8 mouse cellular contexts compared by ENCODE assay signal in the genomic region with DNA sequence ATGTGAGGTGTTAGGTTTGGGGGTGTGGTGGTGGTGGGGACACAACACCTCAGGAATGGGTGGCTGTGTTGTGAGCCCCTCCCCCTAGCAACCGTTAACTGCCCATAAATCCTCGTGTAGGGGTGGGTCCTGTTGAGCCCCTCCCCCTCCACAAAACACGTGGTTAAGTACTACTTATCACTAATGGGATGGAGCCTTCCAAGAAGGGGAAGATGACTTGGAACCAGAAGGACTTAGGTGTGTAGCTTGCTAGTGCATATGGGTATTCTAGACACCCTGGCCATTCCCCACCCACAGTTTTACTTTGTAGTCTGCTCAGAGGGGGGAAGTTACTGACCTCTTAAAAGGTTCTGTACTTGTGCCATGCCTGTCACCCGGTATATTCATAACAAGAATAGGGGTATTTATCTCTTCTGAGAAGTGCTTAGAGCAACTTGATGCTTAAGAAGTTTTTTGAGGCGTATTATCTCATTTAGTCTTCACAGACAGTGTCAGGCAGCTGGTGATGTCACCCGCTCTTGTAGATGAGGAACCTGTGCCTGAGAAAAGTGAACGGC. TPM values are rescaled to one million over a fixed set of nuclear protein-coding genes. Genes with fewer than 3 reads are reported as not detected.
DNase-seq lines count a peak whose midpoint lies in the region; ATAC-seq and TF ChIP-seq lines count a peak whose summit lies in the region.

No protein-coding gene starts in this region.

- intact Hi-C loops in left cerebral cortex, postnatal 25 days (cut with DNase I): loop anchor here (5.0 to 10.0 kb wide), 2 partner anchors 55 to 292 kb away; a partner anchor contains a TSS

- no peak overlapping the region for H3K9ac ChIP-seq in neural tube, embryonic 11.5 days (ENCODE audit: low read length)
- H3K9ac ChIP-seq in hindbrain, embryonic 14.5 days: peak overlapping the region; percentile 99
- H3K9ac ChIP-seq in liver, embryonic 14.5 days (replicated peaks): no peak overlapping the region
- peak overlapping the region; percentile 93 for H3K9ac ChIP-seq in neural tube, embryonic 12.5 days

- 0 out of 2 replicates have a peak, but pooled peaks have one; percentile 28 for TF ChIP-seq EP300 in liver, embryonic 14.5 days (IDR thresholded peaks at IDR 0.05; ENCODE audit: low read depth)

- peak overlapping the region; percentile 71 for H3K4me2 ChIP-seq in neural tube, embryonic 11.5 days (ENCODE audit: low read depth)
- peak overlapping the region; percentile 87 for H3K4me2 ChIP-seq in hindbrain, embryonic 14.5 days (replicated peaks)
- peak overlapping the region; percentile 82 for H3K4me2 ChIP-seq in liver, embryonic 14.5 days (ENCODE audit: low read depth)
- peak overlapping the region; percentile 74 for H3K4me2 ChIP-seq in neural tube, embryonic 12.5 days (replicated peaks)

- H3K27me3 ChIP-seq in neural tube, embryonic 11.5 days (ENCODE audit: control insufficient read depth, insufficient read depth, low read length): no peaks in the 10 kb centered on the region
- no peaks in the 10 kb centered on the region for H3K27me3 ChIP-seq in hindbrain, embryonic 14.5 days (ENCODE audit: control insufficient read depth, insufficient read depth, low read length)
- H3K27me3 ChIP-seq in liver, embryonic 14.5 days (ENCODE audit: control insufficient read depth, insufficient read depth, low read length): no peaks in the 10 kb centered on the region
- no peaks in the 10 kb centered on the region for H3K27me3 ChIP-seq in neural tube, embryonic 12.5 days (replicated peaks)

- no peaks in the 10 kb centered on the region for H3K9me3 ChIP-seq in neural tube, embryonic 11.5 days (ENCODE audit: control insufficient read depth, low read length)
- no peaks in the 10 kb centered on the region for H3K9me3 ChIP-seq in hindbrain, embryonic 14.5 days (ENCODE audit: control insufficient read depth, low read length)
- H3K9me3 ChIP-seq in liver, embryonic 14.5 days (ENCODE audit: control insufficient read depth, low read length): no peaks in the 10 kb centered on the region
- no peaks in the 10 kb centered on the region for H3K9me3 ChIP-seq in neural tube, embryonic 12.5 days

- DNase-seq in neural tube, embryonic 11.5 days (ENCODE audit: low spot score): no peak
- DNase-seq in neural tube, embryonic 10.5 days (ENCODE audit: extremely low spot score, low spot score): no peak
- no peak for DNase-seq in hindbrain, embryonic 14.5 days (ENCODE audit: low spot score)
- DNase-seq in liver, embryonic 14.5 days (ENCODE audit: low read depth in 3 of 3, low spot score in 3 of 3): peak; percentile 39 to 66 (median 47)
- DNase-seq in frontal cortex, postnatal 14 days (ENCODE audit: low spot score in 2 of 2): no peak
- DNase-seq in left cerebral cortex, postnatal 25 days (ENCODE audit: low spot score in 2 of 2): no peak

- H3K27ac ChIP-seq in neural tube, embryonic 11.5 days (ENCODE audit: low read depth, low read length): no peak overlapping the region
- no peak overlapping the region for H3K27ac ChIP-seq in brown adipose tissue, adult 24 weeks (replicated peaks; ENCODE audit: low read depth, low read length)
- no peak overlapping the region for H3K27ac ChIP-seq in hindbrain, embryonic 14.5 days
- no peak overlapping the region for H3K27ac ChIP-seq in liver, embryonic 14.5 days
- no peak overlapping the region for H3K27ac ChIP-seq in neural tube, embryonic 12.5 days

- ATAC-seq in neural tube, embryonic 11.5 days (ENCODE audit: insufficient read depth, low FRiP score, low TSS enrichment): no peak
- no peak for ATAC-seq in hindbrain, embryonic 14.5 days (ENCODE audit: low FRiP score)
- ATAC-seq in liver, embryonic 14.5 days (ENCODE audit: insufficient read depth): peak; percentile 50
- no peak for ATAC-seq in neural tube, embryonic 12.5 days (ENCODE audit: low FRiP score, low read depth)

- no peaks in the 10 kb centered on the region for H3K36me3 ChIP-seq in neural tube, embryonic 11.5 days (ENCODE audit: control insufficient read depth, insufficient read depth, low read length)
- H3K36me3 ChIP-seq in hindbrain, embryonic 14.5 days (replicated peaks; ENCODE audit: control insufficient read depth, insufficient read depth): no peaks in the 10 kb centered on the region
- no peaks in the 10 kb centered on the region for H3K36me3 ChIP-seq in liver, embryonic 14.5 days (replicated peaks; ENCODE audit: control insufficient read depth, insufficient read depth, low read depth)
- H3K36me3 ChIP-seq in neural tube, embryonic 12.5 days: no peaks in the 10 kb centered on the region

- no peak for TF ChIP-seq CTCF in liver, embryonic 14.5 days (IDR thresholded peaks at IDR 0.05; ENCODE audit: low read depth)

- 48% methylated on average over 7 of the region's 7 CpGs for WGBS in neural tube, embryonic 11.5 days
- 58% methylated on average over 7 of the region's 7 CpGs for WGBS in hindbrain, embryonic 14.5 days
- WGBS in liver, embryonic 14.5 days (ENCODE audit: insufficient replicate concordance): 17% methylated on average over 7 of the region's 7 CpGs
- 51% methylated on average over 7 of the region's 7 CpGs for WGBS in neural tube, embryonic 12.5 days

- H3K4me1 ChIP-seq in neural tube, embryonic 11.5 days (ENCODE audit: control insufficient read depth, insufficient read depth, low read length): peaks cover 4% of the 10 kb centered on the region; the same call in 1 of the 2 replicates
- peaks cover 3% of the 10 kb centered on the region; the same call in 1 of the 2 replicates for H3K4me1 ChIP-seq in brown adipose tissue, adult 24 weeks (ENCODE audit: control insufficient read depth, insufficient read depth, insufficient read length, low read length)
- H3K4me1 ChIP-seq in hindbrain, embryonic 14.5 days (replicated peaks; ENCODE audit: control insufficient read depth, insufficient read depth, low read length): peaks cover 13% of the 10 kb centered on the region
- peaks cover 9 to 16% of the 10 kb centered on the region in 2 experiments; a peak in 3 of 4 replicates for H3K4me1 ChIP-seq in liver, embryonic 14.5 days (replicated peaks; ENCODE audit: control insufficient read depth in 2 of 2, insufficient read depth in 2 of 2, low read length in 1 of 2)
- H3K4me1 ChIP-seq in neural tube, embryonic 12.5 days: peaks cover 22% of the 10 kb centered on the region

- peak overlapping the region; percentile 66 for H3K4me3 ChIP-seq in neural tube, embryonic 11.5 days (ENCODE audit: low read depth, low read length)
- H3K4me3 ChIP-seq in brown adipose tissue, adult 24 weeks (ENCODE audit: insufficient read depth, low read depth, low read length): peak overlapping the region; percentile 90; the same call in 1 of the 2 replicates
- peak overlapping the region; percentile 99 for H3K4me3 ChIP-seq in hindbrain, embryonic 14.5 days (replicated peaks; ENCODE audit: low read length)
- peak overlapping the region; percentile 83 to 91; a peak in 3 of 4 replicates for H3K4me3 ChIP-seq in liver, embryonic 14.5 days (ENCODE audit: insufficient read depth in 1 of 2, low read depth in 2 of 2, low read length in 2 of 2)
- H3K4me3 ChIP-seq in neural tube, embryonic 12.5 days: peak overlapping the region; percentile 98

RNA-seq across cellular contexts. Expression of a gene that starts 1.2 kb away (rescaled TPM):
- 7.7 and 8.6 TPM in 2 replicates for polyA plus RNA-seq in neural tube, embryonic 11.5 days (2014; fragmentation: Nextera tagmentation; extraction: Ambion mirVana)
- 7.3 and 9.4 TPM in 2 replicates for polyA plus RNA-seq in brown adipose tissue, adult 24 weeks (2012; ENCODE audit: insufficient read depth, insufficient read length, missing spikeins)
- polyA plus RNA-seq in hindbrain, embryonic 14.5 days (2014; fragmentation: Nextera tagmentation; extraction: Ambion mirVana): 17.3 and 21.2 TPM in 2 replicates
- 2.0 and 2.5 TPM in 2 replicates for polyA plus RNA-seq in liver, embryonic 14.5 days (2012; rRNA removed)
- 1.4 and 1.8 TPM in 2 replicates for polyA plus RNA-seq in liver, embryonic 14.5 days (2014; fragmentation: Nextera tagmentation; extraction: Ambion mirVana)
- 12.6 and 14.4 TPM in 2 replicates for polyA plus RNA-seq in neural tube, embryonic 12.5 days (2016; fragmentation: Nextera tagmentation; extraction: Ambion mirVana)
- total RNA-seq in left cerebral cortex, postnatal 25 days (2021): 10 to 100 TPM; 59.3 to 60.2 TPM

RNA-seq across cellular contexts. Expression of a gene that starts 51.0 kb away (rescaled TPM):
- 5.4 and 6.3 TPM in 2 replicates for polyA plus RNA-seq in neural tube, embryonic 11.5 days (2014; fragmentation: Nextera tagmentation; extraction: Ambion mirVana)
- 10.2 and 11.0 TPM in 2 replicates for polyA plus RNA-seq in brown adipose tissue, adult 24 weeks (2012; ENCODE audit: insufficient read depth, insufficient read length, missing spikeins)
- 5.3 and 6.3 TPM in 2 replicates for polyA plus RNA-seq in hindbrain, embryonic 14.5 days (2014; fragmentation: Nextera tagmentation; extraction: Ambion mirVana)
- polyA plus RNA-seq in liver, embryonic 14.5 days (2012; rRNA removed): 6.1 and 6.8 TPM in 2 replicates
- 3.2 and 3.7 TPM in 2 replicates for polyA plus RNA-seq in liver, embryonic 14.5 days (2014; fragmentation: Nextera tagmentation; extraction: Ambion mirVana)
- 4.9 and 5.7 TPM in 2 replicates for polyA plus RNA-seq in neural tube, embryonic 12.5 days (2016; fragmentation: Nextera tagmentation; extraction: Ambion mirVana)
- total RNA-seq in left cerebral cortex, postnatal 25 days (2021): 10 to 100 TPM; 13.6 to 15.3 TPM

RNA-seq across cellular contexts. Expression of a gene that starts 51.2 kb away (rescaled TPM):
- 33.1 and 34.0 TPM in 2 replicates for polyA plus RNA-seq in neural tube, embryonic 11.5 days (2014; fragmentation: Nextera tagmentation; extraction: Ambion mirVana)
- polyA plus RNA-seq in brown adipose tissue, adult 24 weeks (2012; ENCODE audit: insufficient read depth, insufficient read length, missing spikeins): 1.7 and 2.8 TPM in 2 replicates
- polyA plus RNA-seq in hindbrain, embryonic 14.5 days (2014; fragmentation: Nextera tagmentation; extraction: Ambion mirVana): 6.4 and 8.7 TPM in 2 replicates
- polyA plus RNA-seq in liver, embryonic 14.5 days (2012; rRNA removed): 14.4 and 14.5 TPM in 2 replicates
- polyA plus RNA-seq in liver, embryonic 14.5 days (2014; fragmentation: Nextera tagmentation; extraction: Ambion mirVana): 23.9 and 27.0 TPM in 2 replicates
- 11.8 and 16.6 TPM in 2 replicates for polyA plus RNA-seq in neural tube, embryonic 12.5 days (2016; fragmentation: Nextera tagmentation; extraction: Ambion mirVana)
- total RNA-seq in left cerebral cortex, postnatal 25 days (2021): 1 to 10 TPM; 5.3 to 5.7 TPM

RNA-seq across cellular contexts. Expression of a gene that starts 53.2 kb away (rescaled TPM):
- 20.7 and 24.6 TPM in 2 replicates for polyA plus RNA-seq in neural tube, embryonic 11.5 days (2014; fragmentation: Nextera tagmentation; extraction: Ambion mirVana)
- polyA plus RNA-seq in brown adipose tissue, adult 24 weeks (2012; ENCODE audit: insufficient read depth, insufficient read length, missing spikeins): 4.9 and 6.2 TPM in 2 replicates
- 14.2 and 15.2 TPM in 2 replicates for polyA plus RNA-seq in hindbrain, embryonic 14.5 days (2014; fragmentation: Nextera tagmentation; extraction: Ambion mirVana)
- polyA plus RNA-seq in liver, embryonic 14.5 days (2012; rRNA removed): 6.4 and 7.7 TPM in 2 replicates
- polyA plus RNA-seq in liver, embryonic 14.5 days (2014; fragmentation: Nextera tagmentation; extraction: Ambion mirVana): 6.4 and 6.5 TPM in 2 replicates
- polyA plus RNA-seq in neural tube, embryonic 12.5 days (2016; fragmentation: Nextera tagmentation; extraction: Ambion mirVana): 21.1 and 21.8 TPM in 2 replicates
- 10 to 100 TPM; 33.9 to 36.3 TPM for total RNA-seq in left cerebral cortex, postnatal 25 days (2021)

Comparison
In these comparisons a context has a peak if more than half of its experiments do, and no peak if none do; other contexts are left out.
1. H3K9ac ChIP-seq: peak in hindbrain, embryonic 14.5 days (single experiment) and neural tube, embryonic 12.5 days (single experiment); none in neural tube, embryonic 11.5 days (single experiment) and liver, embryonic 14.5 days (single experiment).
2. DNase-seq: peak in liver, embryonic 14.5 days (3 of 3); none in neural tube, embryonic 11.5 days (single experiment), neural tube, embryonic 10.5 days (single experiment), hindbrain, embryonic 14.5 days (single experiment), frontal cortex, postnatal 14 days (0 of 2) and left cerebral cortex, postnatal 25 days (0 of 2).
3. Peak in every context shown above with its lines, with median percentiles within 50 percentile points of each other: H3K4me2 ChIP-seq and H3K4me3 ChIP-seq.